Mouse (Mus musculus): ENCODE measurements at regions not wholly inside any gene's neighbourhood (a gene's known extent, or its start where the extent isn't known, plus 50 kb on each side); places are given as distances from the start of the nearest gene placed in this dataset.

DNA sequence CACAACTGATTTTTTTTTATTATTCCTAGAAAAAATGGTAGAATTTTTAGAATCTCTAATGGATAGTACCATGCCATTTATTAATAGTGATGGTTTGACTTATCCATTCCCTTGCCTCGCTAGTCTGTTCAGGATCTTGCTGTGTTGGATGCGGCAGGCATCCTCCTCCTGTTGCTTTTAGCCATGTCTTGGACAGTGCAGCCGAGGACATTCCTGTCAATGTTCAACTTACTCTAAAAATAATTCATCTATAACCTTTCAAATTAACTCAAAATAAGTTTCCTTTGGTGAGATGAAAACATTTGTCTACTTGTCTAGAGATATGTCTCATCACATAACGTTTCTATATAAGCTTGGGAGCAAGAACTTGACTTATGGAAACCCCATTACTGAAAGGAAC, 314.2 kb upstream of the Zeb2 start:
- ATAC-seq: no peak
- WGBS: 84% methylated on average over 4 of the region's 4 CpGs
- H3K27ac ChIP-seq (ENCODE audit: low read depth, low read length): no peak overlapping the region
- H3K4me3 ChIP-seq (ENCODE audit: low read depth, low read length): no peak overlapping the region
- H3K9me3 ChIP-seq (ENCODE audit: control insufficient read depth): no peaks in the 10 kb centered on the region
- H3K36me3 ChIP-seq (ENCODE audit: control insufficient read depth, insufficient read depth): no peaks in the 10 kb centered on the region
- no peaks in the 10 kb centered on the region for H3K27me3 ChIP-seq (replicated peaks; ENCODE audit: control insufficient read depth, insufficient read depth, low read length)
- H3K9ac ChIP-seq (ENCODE audit: low read depth, low read length): no peak overlapping the region
- H3K4me2 ChIP-seq (replicated peaks; ENCODE audit: low read depth): no peak overlapping the region
- no peaks in the 10 kb centered on the region for H3K4me1 ChIP-seq (replicated peaks; ENCODE audit: control insufficient read depth, insufficient read depth, low read length)
- TF ChIP-seq CTCF (IDR thresholded peaks at IDR 0.05; ENCODE audit: low read depth): no peak

DNA sequence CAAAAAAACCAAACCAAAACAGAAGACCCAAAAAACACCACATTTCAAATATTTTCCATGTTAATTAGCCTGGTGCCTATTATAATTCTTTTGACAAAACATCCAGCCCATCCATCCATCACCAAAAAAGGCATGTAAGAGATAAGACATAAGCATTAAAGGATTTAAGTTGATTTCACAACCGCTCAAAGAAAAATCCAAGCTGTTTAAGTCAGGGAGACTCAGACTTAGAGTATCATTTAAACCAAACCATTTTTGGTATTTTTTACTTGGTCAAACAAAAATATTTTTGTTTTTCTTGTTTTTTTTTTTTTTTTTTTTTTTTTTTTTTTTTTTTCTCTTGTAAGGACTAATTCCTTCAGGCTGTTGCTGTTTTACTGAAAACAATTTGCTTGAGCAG, 304.6 kb upstream of the Zeb2 start:
- TF ChIP-seq CTCF (IDR thresholded peaks at IDR 0.05; ENCODE audit: low read depth): no peak

DNA sequence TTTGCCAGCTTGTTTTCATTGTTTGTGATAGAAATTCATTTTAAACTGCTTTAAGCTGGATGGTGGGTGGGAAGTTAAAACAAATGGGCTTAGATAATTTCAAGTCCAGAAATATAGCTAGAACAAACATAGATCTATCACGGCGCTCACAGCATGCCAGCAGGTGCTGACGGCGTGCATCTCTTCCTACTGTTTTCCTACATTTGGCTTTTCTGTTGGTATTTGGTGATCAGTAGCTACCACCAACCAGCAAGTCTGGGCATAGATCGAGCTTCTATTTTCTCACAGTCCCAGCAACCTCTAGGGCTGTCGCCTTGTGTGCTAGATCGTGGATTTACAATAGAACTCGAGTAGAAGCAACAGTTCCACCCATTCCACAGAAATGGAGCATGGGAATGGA, 290.9 kb upstream of the Zeb2 start:
- no peaks in the 10 kb centered on the region for H3K36me3 ChIP-seq (ENCODE audit: control insufficient read depth, insufficient read depth)
- H3K9me3 ChIP-seq (ENCODE audit: control insufficient read depth): no peaks in the 10 kb centered on the region
- no peaks in the 10 kb centered on the region for H3K4me1 ChIP-seq (replicated peaks; ENCODE audit: control insufficient read depth, insufficient read depth, low read length)
- no peak for TF ChIP-seq CTCF (IDR thresholded peaks at IDR 0.05; ENCODE audit: low read depth)
- H3K4me3 ChIP-seq (ENCODE audit: low read depth, low read length): no peak overlapping the region
- H3K27ac ChIP-seq (ENCODE audit: low read depth, low read length): no peak overlapping the region
- H3K27me3 ChIP-seq (replicated peaks; ENCODE audit: control insufficient read depth, insufficient read depth, low read length): no peaks in the 10 kb centered on the region
- no peak for ATAC-seq
- no peak overlapping the region for H3K9ac ChIP-seq (ENCODE audit: low read depth, low read length)
- H3K4me2 ChIP-seq (replicated peaks; ENCODE audit: low read depth): no peak overlapping the region
- WGBS: 83% methylated on average over 8 of the region's 8 CpGs

More for the DNA sequence above, 304.6 kb upstream of the Zeb2 start:
- Histone ChIP-seq H3K36me3 (ENCODE audit: control insufficient read depth, insufficient read depth) (no peaks in the 10 kb centered on the region), H3K27me3 (replicated peaks; ENCODE audit: control insufficient read depth, insufficient read depth, low read length) (no peaks in the 10 kb centered on the region), H3K4me3 (ENCODE audit: low read depth, low read length) (no peak overlapping the region), H3K4me1 (replicated peaks; ENCODE audit: control insufficient read depth, insufficient read depth, low read length) (no peaks in the 10 kb centered on the region), H3K9me3 (ENCODE audit: control insufficient read depth) (no peaks in the 10 kb centered on the region), H3K27ac (ENCODE audit: low read depth, low read length) (no peak overlapping the region), H3K9ac (ENCODE audit: low read depth, low read length) (no peak overlapping the region), H3K4me2 (replicated peaks; ENCODE audit: low read depth) (no peak overlapping the region)
- ATAC-seq: no peak
- WGBS: 98% methylated on average over 1 of the region's 1 CpGs

GRCm38 (mm10) chr2:45389902-45390492, 272.8 kb upstream of the Zeb2 start:
- no peak for ATAC-seq
- H3K27me3 ChIP-seq (replicated peaks; ENCODE audit: control insufficient read depth, insufficient read depth, low read length): no peaks in the 10 kb centered on the region
- no peak for TF ChIP-seq CTCF (IDR thresholded peaks at IDR 0.05; ENCODE audit: low read depth)

GRCm38 (mm10) chr2:45371268-45371667, 254.1 kb upstream of the Zeb2 start:
- H3K4me1 ChIP-seq (replicated peaks; ENCODE audit: control insufficient read depth, insufficient read depth, low read length): no peaks in the 10 kb centered on the region
- H3K9ac ChIP-seq (ENCODE audit: low read depth, low read length): no peak overlapping the region
- no peaks in the 10 kb centered on the region for H3K9me3 ChIP-seq (ENCODE audit: control insufficient read depth)
- WGBS: 83% methylated on average over 4 of the region's 4 CpGs
- H3K4me3 ChIP-seq (ENCODE audit: low read depth, low read length): no peak overlapping the region
- H3K27ac ChIP-seq (ENCODE audit: low read depth, low read length): no peak overlapping the region
- no peak overlapping the region for H3K4me2 ChIP-seq (replicated peaks; ENCODE audit: low read depth)
- H3K36me3 ChIP-seq (ENCODE audit: control insufficient read depth, insufficient read depth): no peaks in the 10 kb centered on the region
- no peak for TF ChIP-seq CTCF (IDR thresholded peaks at IDR 0.05; ENCODE audit: low read depth)
- no peak for ATAC-seq
- no peaks in the 10 kb centered on the region for H3K27me3 ChIP-seq (replicated peaks; ENCODE audit: control insufficient read depth, insufficient read depth, low read length)

More at GRCm38 (mm10) chr2:45389902-45390492, 272.8 kb upstream of the Zeb2 start:
- Histone ChIP-seq H3K9ac (ENCODE audit: low read depth, low read length) (no peak overlapping the region), H3K9me3 (ENCODE audit: control insufficient read depth) (no peaks in the 10 kb centered on the region), H3K4me3 (ENCODE audit: low read depth, low read length) (no peak overlapping the region), H3K4me2 (replicated peaks; ENCODE audit: low read depth) (no peak overlapping the region), H3K4me1 (replicated peaks; ENCODE audit: control insufficient read depth, insufficient read depth, low read length) (no peaks in the 10 kb centered on the region), H3K36me3 (ENCODE audit: control insufficient read depth, insufficient read depth) (no peaks in the 10 kb centered on the region), H3K27ac (ENCODE audit: low read depth, low read length) (no peak overlapping the region)

GRCm38 (mm10) chr2:45370615-45370968, 253.4 kb upstream of the Zeb2 start:
- WGBS: 29% methylated on average over 1 of the region's 1 CpGs

More at GRCm38 (mm10) chr2:45370615-45370968, 253.4 kb upstream of the Zeb2 start:
- H3K4me2 ChIP-seq (replicated peaks; ENCODE audit: low read depth): no peak overlapping the region
- no peak overlapping the region for H3K9ac ChIP-seq (ENCODE audit: low read depth, low read length)
- no peak overlapping the region for H3K4me3 ChIP-seq (ENCODE audit: low read depth, low read length)
- no peak for ATAC-seq
- H3K36me3 ChIP-seq (ENCODE audit: control insufficient read depth, insufficient read depth): no peaks in the 10 kb centered on the region
- H3K27me3 ChIP-seq (replicated peaks; ENCODE audit: control insufficient read depth, insufficient read depth, low read length): no peaks in the 10 kb centered on the region
- TF ChIP-seq CTCF (IDR thresholded peaks at IDR 0.05; ENCODE audit: low read depth): no peak
- H3K27ac ChIP-seq (ENCODE audit: low read depth, low read length): no peak overlapping the region
- H3K9me3 ChIP-seq (ENCODE audit: control insufficient read depth): no peaks in the 10 kb centered on the region
- H3K4me1 ChIP-seq (replicated peaks; ENCODE audit: control insufficient read depth, insufficient read depth, low read length): no peaks in the 10 kb centered on the region
